Mouse (Mus musculus) embryo, embryonic 10 days (tissue): ENCODE results near the gene Pop4.

Experiments used
- DNase-seq: peaks from one replicate; pipeline ENCODE4 v3.0.0-alpha.2; 2015; ENCODE audit warnings: low spot score

Pop4 gene

DNA sequence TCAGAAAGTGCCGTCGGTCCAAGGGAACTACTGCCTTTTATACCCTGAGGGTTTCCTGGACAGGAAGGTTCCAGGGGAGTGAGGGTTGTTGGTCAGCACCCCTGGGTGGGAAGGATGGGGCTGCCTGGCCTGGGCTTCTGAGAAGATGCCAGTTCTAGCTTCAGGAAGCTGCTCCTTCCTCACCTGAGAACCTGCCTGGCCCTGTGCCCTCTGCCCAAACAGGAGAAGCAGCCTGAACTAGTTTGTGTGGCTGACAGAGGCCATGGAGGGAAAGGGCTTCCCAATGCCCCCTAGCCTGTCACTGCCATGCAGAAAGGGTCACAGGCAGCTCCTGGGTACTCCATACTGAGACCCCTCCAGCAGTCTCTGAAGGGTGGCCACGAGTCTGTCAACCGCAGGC, 51.7 kb downstream of the Pop4 start:
- no peak for DNase-seq

- DNase-seq, result no peak
These were observed 52.4 kb downstream of the Pop4 start for GRCm38 (mm10) chr7:38218631-38219367.

DNA sequence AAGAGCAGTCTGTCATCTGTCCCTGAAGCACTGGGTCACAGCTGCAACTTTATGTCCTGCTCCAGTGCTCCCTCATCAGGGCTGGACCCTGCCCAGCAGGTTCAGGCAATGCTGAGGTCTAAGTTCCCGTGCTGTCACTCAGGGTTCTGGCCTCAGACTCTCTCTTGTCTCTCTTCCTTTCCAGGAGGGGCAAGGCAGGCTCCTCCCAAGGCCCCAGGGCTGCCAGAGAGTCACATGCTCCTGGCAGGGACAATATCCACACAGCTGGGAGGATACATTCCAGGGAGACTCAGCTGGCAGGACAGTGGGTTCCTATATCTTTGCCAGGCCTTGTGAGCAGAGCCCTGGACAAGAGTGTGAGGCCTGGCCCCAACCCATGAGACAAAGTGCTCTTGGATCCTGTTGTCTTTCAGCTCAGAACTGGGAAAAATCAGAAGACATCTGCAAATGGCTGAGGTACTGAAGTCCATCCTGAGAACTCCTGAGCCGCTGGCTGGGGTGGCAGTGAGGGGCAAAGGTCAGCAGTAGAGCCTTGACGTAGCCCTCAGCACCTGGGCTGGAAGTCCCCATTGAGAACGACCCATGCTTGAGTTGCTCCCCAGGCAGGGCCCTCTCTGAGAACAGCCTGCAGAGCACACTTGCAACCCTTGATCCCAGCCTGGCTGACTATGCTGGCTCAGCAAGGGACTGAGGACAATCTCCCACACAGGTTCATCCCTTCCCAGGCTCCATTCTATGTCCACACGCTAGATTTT, 53.6 kb downstream of the Pop4 start:
- DNase-seq, result no peak

GRCm38 (mm10) chr7:38215697-38216096, 55.5 kb downstream of the Pop4 start:
- no peak for DNase-seq

DNA sequence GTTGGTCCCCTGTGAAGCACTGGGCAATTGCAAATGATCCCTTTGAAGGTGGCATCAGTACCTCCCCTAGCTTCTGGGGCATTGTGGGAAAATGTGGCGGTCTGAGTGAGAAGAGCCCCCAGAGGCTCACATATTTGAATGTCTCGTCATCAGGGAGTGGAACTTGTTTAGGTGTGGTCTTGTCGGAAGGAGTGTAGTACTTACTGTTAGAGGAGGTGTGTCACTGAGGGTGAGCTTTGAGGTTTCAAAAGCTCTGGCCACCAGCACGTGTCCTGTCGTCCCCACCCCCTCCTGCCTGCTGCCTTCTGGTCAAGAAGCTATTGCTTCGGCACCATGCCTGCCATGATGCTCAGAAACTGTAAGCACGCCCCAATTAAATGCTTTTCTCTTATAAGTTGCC, 55.9 kb downstream of the Pop4 start:
- DNase-seq, result no peak

- no peak for DNase-seq
These were observed 56.6 kb downstream of the Pop4 start for GRCm38 (mm10) chr7:38214473-38215214.

- DNase-seq, result no peak
These were observed 58.6 kb downstream of the Pop4 start for GRCm38 (mm10) chr7:38212651-38213062.
